Mouse (Mus musculus): ENCODE measurements around the gene Trpv5. TPM values are rescaled to one million over a fixed set of nuclear protein-coding genes. Genes with fewer than 3 reads are reported as not detected.

Trpv5 gene
- total RNA-seq, 4 experiments from 2014 or later, result not detected

GRCm38 (mm10) chr6:41640449-41640848, 40.1 kb downstream of the Trpv5 start:
- DNase-seq (ENCODE audit: low spot score), result no peak

- no peak for DNase-seq (ENCODE audit: low spot score)
Measured at GRCm38 (mm10) chr6:41637927-41638506, 42.6 kb downstream of the Trpv5 start.

- DNase-seq (ENCODE audit: low spot score), result no peak
Measured at GRCm38 (mm10) chr6:41637393-41637792, 43.2 kb downstream of the Trpv5 start.

- no peak for DNase-seq (ENCODE audit: low spot score)
Measured at GRCm38 (mm10) chr6:41636178-41636577, 44.4 kb downstream of the Trpv5 start, which contains the start of gene Trpv6. Trpv6 (minus strand) TSS chr6:41636405.

GRCm38 (mm10) chr6:41635211-41635610, 45.4 kb downstream of the Trpv5 start:
- DNase-seq (ENCODE audit: low spot score), result no peak

GRCm38 (mm10) chr6:41631549-41631948, 49.0 kb downstream of the Trpv5 start:
- no peak for DNase-seq (ENCODE audit: low spot score)

- no peak for DNase-seq (ENCODE audit: low spot score)
Measured at GRCm38 (mm10) chr6:41630791-41631190, 49.8 kb downstream of the Trpv5 start.

- no peak for DNase-seq (ENCODE audit: low spot score)
Measured at GRCm38 (mm10) chr6:41628180-41628579, 52.4 kb downstream of the Trpv5 start.

- DNase-seq (ENCODE audit: low spot score), result no peak
Measured at GRCm38 (mm10) chr6:41622661-41623060, 57.9 kb downstream of the Trpv5 start.

- DNase-seq (ENCODE audit: low spot score), result no peak
Measured at GRCm38 (mm10) chr6:41621241-41621990, 59.2 kb downstream of the Trpv5 start.

GRCm38 (mm10) chr6:41620173-41620798, 60.3 kb downstream of the Trpv5 start:
- no peak for DNase-seq (ENCODE audit: low spot score)

GRCm38 (mm10) chr6:41607637-41608036, 72.9 kb downstream of the Trpv5 start:
- DNase-seq (ENCODE audit: low spot score), result no peak

- no peak for DNase-seq (ENCODE audit: low spot score)
Measured at GRCm38 (mm10) chr6:41606214-41606613, 74.4 kb downstream of the Trpv5 start.

GRCm38 (mm10) chr6:41605794-41606104, 74.8 kb downstream of the Trpv5 start:
- no peak for DNase-seq (ENCODE audit: low spot score)

GRCm38 (mm10) chr6:41605061-41605793, 75.3 kb downstream of the Trpv5 start, which contains the start of gene Ephb6:
Ephb6 (plus strand) TSS chr6:41605482.
- DNase-seq (ENCODE audit: low spot score), result peak; percentile 35

- DNase-seq (ENCODE audit: low spot score), result no peak
Measured at GRCm38 (mm10) chr6:41604401-41605050, 76.0 kb downstream of the Trpv5 start.

Other genes starting within 250 kb of the Trpv5 start
- gene Gm10334, start 234.6 kb downstream of the Trpv5 start, total RNA-seq (2022), result not detected
- gene Prss1, start 221.8 kb downstream of the Trpv5 start, total RNA-seq (2022), result not detected
- not detected for gene Prss2, start 159.0 kb downstream of the Trpv5 start, total RNA-seq (2022)
- gene Ephb6, start 75.3 kb downstream of the Trpv5 start, total RNA-seq (2022), result 1 to 10 TPM in 2 of 4 experiments, under 1 TPM in 2; 0.41 to 1.7 (median 1.1) TPM
- not detected for gene Trpv6, start 44.4 kb downstream of the Trpv5 start, total RNA-seq (2022)
- gene Llcfc1, start 3.7 kb upstream of the Trpv5 start, total RNA-seq (2022), result not detected
- gene Kel, start 23.6 kb upstream of the Trpv5 start, total RNA-seq (2022), result under 1 TPM in 1 of 4 experiments, not detected in 3; 0.11 TPM
- not detected for gene Olfr459, start 94.4 kb upstream of the Trpv5 start, total RNA-seq (2022)
- not detected for gene Pip, start 166.8 kb upstream of the Trpv5 start, total RNA-seq (2022)
- not detected for gene Sval2, start 172.2 kb upstream of the Trpv5 start, total RNA-seq (2022)

Data from heart, adult 8-10 months (tissue).